Comparison of ENCODE assay signal across 9 mouse cellular contexts in genomic region chr15:31603113-31603512, GRCm38 (mm10). TPM values are rescaled to one million over a fixed set of nuclear protein-coding genes. Genes with fewer than 3 reads are reported as not detected.
DNase-seq lines count a peak whose midpoint lies in the region; ATAC-seq and TF ChIP-seq lines count a peak whose summit lies in the region.
"Had no signal": no experiment of that assay in that cellular context is flagged by ENCODE, and none has a peak within 500 bp of the region (broad histone marks: within the 10 kb centered on the region; RNA-seq: fewer than 3 reads in every experiment).

No protein-coding gene starts in this region.

- peak overlapping the region; percentile 27 for H3ac ChIP-seq in C2C12 (ENCODE audit: control insufficient read depth, insufficient read length, low read depth)

- H3K79me3 ChIP-seq in C2C12 (ENCODE audit: low read depth), result peaks cover 39% of the 10 kb centered on the region

- TF ChIP-seq POLR2A in embryonic fibroblast, embryonic 13.5 days (IDR thresholded peaks at IDR 0.05; ENCODE audit: low read depth, low read length), result no peak
- TF ChIP-seq POLR2A in limb, embryonic 14.5 days (IDR thresholded peaks at IDR 0.05; ENCODE audit: borderline replicate concordance, extremely low read depth, insufficient read depth, insufficient read length), result no peak

- H3K9me3 ChIP-seq in limb, embryonic 14.5 days (ENCODE audit: control insufficient read depth, low read length), result no peaks in the 10 kb centered on the region

- H3K36me3 ChIP-seq in C2C12 (ENCODE audit: control insufficient read depth, insufficient read depth), result peaks cover 21% of the 10 kb centered on the region
- 0 out of 2 replicates have a peak, but pooled peaks cover 2% of the 10 kb centered on the region for H3K36me3 ChIP-seq in limb, embryonic 14.5 days (ENCODE audit: control insufficient read depth, insufficient read depth, low read length)

- DNase-seq in cerebellum, adult 18-20 months, result peak; percentile 32 to 35
- DNase-seq in cerebellum, adult 8-10 months, result no peak
- no peak for DNase-seq in limb, embryonic 14.5 days (ENCODE audit: low spot score)
- no peak for DNase-seq in gastrocnemius, adult 2 months
- DNase-seq in adrenal gland, adult (ENCODE audit: inconsistent age in 2 of 2, low spot score in 1 of 2), result no peak
- DNase-seq: lung, adult 2 months had no signal

- peak overlapping the region; percentile 99 for H3K4me3 ChIP-seq in C2C12 (ENCODE audit: insufficient read depth, poor library complexity, severe bottlenecking)
- H3K4me3 ChIP-seq in embryonic fibroblast, embryonic 13.5 days (ENCODE audit: insufficient read depth, low read length), result peak overlapping the region; percentile 17; the same call in 1 of the 2 replicates
- peak overlapping the region; percentile 87; the same call in 1 of the 2 replicates for H3K4me3 ChIP-seq in limb, embryonic 14.5 days (replicated peaks; ENCODE audit: low read length)
- no peak overlapping the region; the same call in 1 of the 2 replicates for H3K4me3 ChIP-seq in gastrocnemius, adult 2 months

- no peaks in the 10 kb centered on the region for H3K27me3 ChIP-seq in C2C12 (ENCODE audit: control insufficient read depth, insufficient read depth, insufficient read length)
- H3K27me3 ChIP-seq in limb, embryonic 14.5 days (ENCODE audit: control insufficient read depth, insufficient read depth, low read length), result no peaks in the 10 kb centered on the region

- no peak overlapping the region for H3K9ac ChIP-seq in limb, embryonic 14.5 days (ENCODE audit: low read depth, low read length, severe bottlenecking)

- WGBS in limb, embryonic 14.5 days, result 86% methylated on average over 13 of the region's 13 CpGs

- intact Hi-C loops in gastrocnemius, adult 2 months (cut with DNase I), result loop anchor here (5.0 kb wide), 1 partner anchor 286 kb away; no protein-coding TSS in a partner anchor

- H3K4me1 ChIP-seq in embryonic fibroblast, embryonic 13.5 days (ENCODE audit: control insufficient read depth, insufficient read depth, low read length), result peaks cover 4% of the 10 kb centered on the region; the same call in 1 of the 2 replicates
- peaks cover 17% of the 10 kb centered on the region for H3K4me1 ChIP-seq in limb, embryonic 14.5 days (ENCODE audit: control insufficient read depth, insufficient read depth, low read length)

- peak overlapping the region; percentile 66 for H3K4me2 ChIP-seq in limb, embryonic 14.5 days (replicated peaks; ENCODE audit: low read depth, low read length, severe bottlenecking)

- H3K27ac ChIP-seq in embryonic fibroblast, embryonic 13.5 days (ENCODE audit: insufficient read depth, low read length), result no peak overlapping the region
- H3K27ac ChIP-seq in limb, embryonic 14.5 days (replicated peaks; ENCODE audit: low read depth, low read length), result no peak overlapping the region
- no peak overlapping the region for H3K27ac ChIP-seq in gastrocnemius, adult 2 months

- H3K79me2 ChIP-seq in C2C12 (ENCODE audit: control insufficient read depth, insufficient read depth), result peaks cover 66% of the 10 kb centered on the region

- ATAC-seq in limb, embryonic 14.5 days (ENCODE audit: low FRiP score, low read depth), result no peak
- no peak for ATAC-seq in inflammation-experienced regulatory T-cells, adult 6 months

- TF ChIP-seq CTCF in C2C12 (IDR thresholded peaks at IDR 0.05; ENCODE audit: control insufficient read depth, insufficient read depth, insufficient read length), result no peak
- TF ChIP-seq CTCF in embryonic fibroblast, embryonic 13.5 days (IDR thresholded peaks at IDR 0.05; ENCODE audit: borderline replicate concordance, insufficient read depth, low read length), result no peak
- TF ChIP-seq CTCF in gastrocnemius, adult 2 months (IDR thresholded peaks at IDR 0.05), result no peak

TF ChIP-seq in C2C12, 6 proteins besides CTCF, POLR2A, EP300 and RAD21:
- no peak for TF ChIP-seq FOSL1 (IDR thresholded peaks at IDR 0.05; ENCODE audit: insufficient read depth, low read length, poor library complexity, severe bottlenecking)
- TF ChIP-seq CEBPB (IDR thresholded peaks at IDR 0.05; ENCODE audit: low read depth), result no peak
- no peak for TF ChIP-seq USF1 (IDR thresholded peaks at IDR 0.05; ENCODE audit: low read depth)
- no peak for TF ChIP-seq MYOD1 (IDR thresholded peaks at IDR 0.05; ENCODE audit: control insufficient read depth, insufficient read length, low read depth)
- TF ChIP-seq MAX (IDR thresholded peaks at IDR 0.05), result no peak
- no peak for TF ChIP-seq MYOG (IDR thresholded peaks at IDR 0.05; ENCODE audit: control insufficient read depth, extremely low read depth, insufficient read length)
TF ChIP-seq in C2C12: peak in this region for 0.

RNA-seq across cellular contexts. Expression of gene Fam173b, which starts 1.5 kb away (rescaled TPM):
- polyA plus RNA-seq in C2C12 (2012; fragmentation: generic; extraction: Trizol), result 34.0 TPM
- polyA plus RNA-seq in embryonic fibroblast, embryonic 13.5 days (2011; ENCODE audit: insufficient read length, low read depth, missing spikeins), result 9.7 and 10.6 TPM in 2 replicates
- 13.0 and 13.5 TPM in 2 replicates for polyA plus RNA-seq in limb, embryonic 14.5 days (2012; rRNA removed)
- 11.7 and 12.8 TPM in 2 replicates for polyA plus RNA-seq in limb, embryonic 14.5 days (2014; fragmentation: Nextera tagmentation; extraction: Ambion mirVana)
- total RNA-seq in gastrocnemius, adult 2 months (2021), result 10 to 100 TPM; 13.9 to 17.7 TPM
- 10 to 100 TPM; 22.1 to 28.3 (median 25.9) TPM for polyA plus RNA-seq in inflammation-experienced regulatory T-cells, adult 6 months (2017; shearing (Covaris generic))

RNA-seq across cellular contexts. Expression of gene Cct5, which starts 1.5 kb away (rescaled TPM):
- 619 TPM for polyA plus RNA-seq in C2C12 (2012; fragmentation: generic; extraction: Trizol)
- 275 and 323 TPM in 2 replicates for polyA plus RNA-seq in embryonic fibroblast, embryonic 13.5 days (2011; ENCODE audit: insufficient read length, low read depth, missing spikeins)
- 254 and 328 TPM in 2 replicates for polyA plus RNA-seq in limb, embryonic 14.5 days (2012; rRNA removed)
- 505 and 509 TPM in 2 replicates for polyA plus RNA-seq in limb, embryonic 14.5 days (2014; fragmentation: Nextera tagmentation; extraction: Ambion mirVana)
- total RNA-seq in gastrocnemius, adult 2 months (2021), result 100 to 1,000 TPM; 113 to 132 TPM
- polyA plus RNA-seq in inflammation-experienced regulatory T-cells, adult 6 months (2017; shearing (Covaris generic)), result 100 to 1,000 TPM; 381 to 446 (median 430) TPM

RNA-seq across cellular contexts. Expression of gene Cmbl, which starts 37.9 kb away (rescaled TPM):
- 5.3 TPM for polyA plus RNA-seq in C2C12 (2012; fragmentation: generic; extraction: Trizol)
- polyA plus RNA-seq in embryonic fibroblast, embryonic 13.5 days (2011; ENCODE audit: insufficient read length, low read depth, missing spikeins), result 1.3 and 2.3 TPM in 2 replicates
- polyA plus RNA-seq in limb, embryonic 14.5 days (2012; rRNA removed), result 2.3 and 3.0 TPM in 2 replicates
- polyA plus RNA-seq in limb, embryonic 14.5 days (2014; fragmentation: Nextera tagmentation; extraction: Ambion mirVana), result 2.2 and 4.0 TPM in 2 replicates
- 10 to 100 TPM; 30.4 to 58.0 TPM for total RNA-seq in gastrocnemius, adult 2 months (2021)
- not detected for polyA plus RNA-seq in inflammation-experienced regulatory T-cells, adult 6 months (2017; shearing (Covaris generic))

Comparison
In these comparisons a context has a peak if more than half of its experiments do, and no peak if none do; other contexts are left out.
1. DNase-seq: peak in cerebellum, adult 18-20 months (2 of 2); none in cerebellum, adult 8-10 months (single experiment), limb, embryonic 14.5 days (single experiment), gastrocnemius, adult 2 months (single experiment) and adrenal gland, adult (0 of 2).